Mouse (Mus musculus): Measurements from ENCODE around the gene Thsd7b.
"Not testable (repeated sequence)": the region's sequence is repeated elsewhere in the genome, so short reads cannot be mapped to it uniquely, and the experiment has no call there.

The Thsd7b gene

DNA sequence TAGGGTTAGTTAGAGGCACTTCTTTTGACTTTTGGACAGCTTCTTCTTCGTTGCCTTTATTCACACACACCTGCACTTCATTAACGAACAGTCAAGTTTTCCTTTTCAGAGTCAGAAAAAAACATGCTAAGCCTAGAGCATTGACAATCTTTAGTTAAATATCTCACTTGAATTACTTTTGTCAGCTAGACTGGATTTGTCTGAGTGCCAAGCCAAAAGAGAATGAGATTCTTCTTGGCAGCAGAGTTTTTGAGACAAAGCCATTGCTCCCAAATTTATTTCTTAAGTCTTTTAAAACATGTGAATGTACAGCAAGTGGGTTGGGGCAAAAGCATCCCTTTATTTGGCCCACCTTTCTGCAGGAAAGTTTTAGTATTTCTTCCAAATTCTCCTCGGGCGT lies 362.0 kb downstream of the Thsd7b start:
- no peak for DNase-seq (ENCODE audit: low spot score)

DNA sequence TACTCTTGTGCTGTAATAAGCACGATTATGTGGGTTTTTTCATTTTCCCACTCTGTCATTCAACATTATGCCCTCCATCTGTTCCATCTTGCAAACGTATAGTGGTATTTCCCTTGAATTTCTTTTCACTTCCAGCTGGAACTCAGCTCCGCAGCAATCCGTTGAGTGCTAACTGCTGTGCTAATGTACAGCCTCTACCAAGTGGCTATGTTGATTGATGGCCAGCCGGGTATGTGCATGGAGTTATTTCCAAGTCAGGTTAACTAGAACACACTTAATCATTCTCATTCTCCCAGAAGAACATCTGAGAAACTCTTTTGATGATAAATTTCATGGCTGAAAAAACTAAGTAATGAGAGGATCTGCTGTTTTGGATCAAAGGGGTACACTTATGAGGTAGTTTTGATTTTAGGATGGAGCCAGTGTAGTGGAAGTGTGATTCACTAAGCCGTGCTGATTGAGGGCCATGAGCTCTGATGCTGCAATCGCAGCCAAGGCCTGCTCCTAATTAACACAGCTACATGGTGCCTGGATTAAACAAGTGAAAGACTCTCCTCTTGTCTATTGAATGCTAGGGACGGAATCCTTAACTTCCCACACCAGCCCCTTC lies 371.3 kb downstream of the Thsd7b start:
- no peak for DNase-seq (ENCODE audit: low spot score)

DNA sequence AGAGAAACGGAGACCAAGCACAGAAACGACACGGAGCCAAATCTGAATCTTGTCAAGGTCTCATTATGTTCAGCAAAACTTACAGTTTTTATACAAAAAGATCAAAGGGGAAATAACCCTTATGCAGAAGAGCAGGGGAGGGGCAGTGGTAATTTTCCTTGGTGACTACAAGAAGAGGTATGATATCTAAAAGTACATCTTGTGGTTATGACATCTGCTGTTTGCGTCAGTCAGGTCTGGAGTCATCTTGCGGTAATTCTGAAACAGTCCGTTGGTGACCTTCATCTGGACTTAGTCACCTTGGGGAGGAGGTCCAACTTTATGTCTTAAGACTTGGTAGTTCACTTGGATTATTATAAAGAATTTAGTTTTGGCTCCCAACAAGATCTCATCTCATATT lies 378.3 kb downstream of the Thsd7b start:
- DNase-seq (ENCODE audit: low spot score), result not testable (repeated sequence)

DNA sequence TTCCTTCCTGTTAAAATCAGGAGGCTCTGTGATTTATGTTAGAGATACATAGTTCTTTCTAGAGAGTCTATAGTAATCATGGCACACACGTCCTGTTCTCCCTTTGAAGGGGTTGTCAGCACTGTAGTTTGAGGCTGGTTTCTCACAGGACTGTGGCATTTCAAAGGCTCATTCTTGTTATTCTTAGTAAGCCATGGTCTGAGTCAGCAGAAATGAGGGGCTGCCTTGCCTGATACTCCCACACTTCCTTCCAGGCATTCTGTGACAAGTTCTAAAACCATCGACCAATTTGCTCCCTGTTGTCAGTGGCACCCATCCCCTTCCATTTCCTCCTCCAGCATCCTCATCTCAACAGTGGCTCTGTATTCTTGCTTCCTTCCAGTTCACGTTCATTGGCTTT lies 384.9 kb downstream of the Thsd7b start:
- DNase-seq (ENCODE audit: low spot score), result no peak

DNA sequence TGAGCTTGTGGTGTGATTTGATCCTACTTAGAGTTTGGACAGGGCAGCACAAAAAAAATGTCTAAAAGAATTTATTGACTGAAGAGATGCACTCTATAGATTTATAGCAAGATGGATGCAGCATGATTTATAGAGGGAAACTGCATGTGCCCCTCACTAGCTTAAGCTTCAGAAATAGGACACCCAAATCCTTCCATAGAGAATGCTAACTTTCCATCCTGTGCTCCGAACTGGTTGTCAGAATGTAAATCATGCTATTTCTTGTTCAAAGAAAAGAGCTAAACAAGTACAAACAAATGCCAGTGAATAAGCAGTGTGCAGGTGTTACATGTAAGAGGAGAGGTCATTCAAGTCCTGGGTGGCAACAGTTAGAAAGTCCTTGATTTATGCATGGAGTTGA lies 402.8 kb downstream of the Thsd7b start:
- no peak for DNase-seq (ENCODE audit: low spot score)

DNA sequence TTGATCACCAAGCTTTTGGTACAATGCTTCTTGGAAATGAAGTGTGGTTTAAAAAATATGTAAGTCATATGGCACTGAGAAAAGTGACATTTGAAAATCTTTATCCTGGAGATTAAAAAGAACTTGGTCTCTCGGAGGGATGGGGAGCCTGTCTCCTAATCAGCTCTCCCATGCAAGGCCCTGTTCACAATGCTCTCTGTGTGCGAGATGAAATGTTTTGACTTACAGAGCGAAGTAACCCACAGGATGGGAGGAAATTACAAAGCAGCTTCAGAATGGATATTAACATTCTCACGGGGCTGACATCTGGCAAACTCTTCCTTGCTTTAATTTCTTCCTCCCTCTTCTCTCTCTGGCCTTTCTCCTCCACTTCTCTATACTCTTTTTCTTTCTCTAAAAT lies 405.7 kb downstream of the Thsd7b start:
- no peak for DNase-seq (ENCODE audit: low spot score)

DNA sequence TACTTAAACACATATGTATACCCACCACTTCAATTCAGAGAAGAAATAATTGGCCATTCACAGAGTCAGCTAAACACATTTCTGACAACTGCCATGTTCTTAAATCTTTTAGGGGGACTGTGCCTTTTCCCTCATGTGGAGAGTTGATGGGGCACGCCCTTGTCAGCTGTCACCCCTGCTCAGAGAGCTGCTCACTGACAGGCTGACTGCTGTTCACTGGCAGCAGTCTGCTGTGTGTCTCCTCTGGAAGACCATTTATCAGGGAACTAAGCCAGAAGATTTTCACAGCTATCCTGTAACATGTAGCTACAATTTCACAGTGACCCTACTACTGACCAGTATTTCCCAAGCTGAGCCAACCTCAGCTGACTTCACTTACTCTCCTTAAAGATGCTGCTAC lies 432.6 kb downstream of the Thsd7b start:
- DNase-seq (ENCODE audit: low spot score), result no peak

DNA sequence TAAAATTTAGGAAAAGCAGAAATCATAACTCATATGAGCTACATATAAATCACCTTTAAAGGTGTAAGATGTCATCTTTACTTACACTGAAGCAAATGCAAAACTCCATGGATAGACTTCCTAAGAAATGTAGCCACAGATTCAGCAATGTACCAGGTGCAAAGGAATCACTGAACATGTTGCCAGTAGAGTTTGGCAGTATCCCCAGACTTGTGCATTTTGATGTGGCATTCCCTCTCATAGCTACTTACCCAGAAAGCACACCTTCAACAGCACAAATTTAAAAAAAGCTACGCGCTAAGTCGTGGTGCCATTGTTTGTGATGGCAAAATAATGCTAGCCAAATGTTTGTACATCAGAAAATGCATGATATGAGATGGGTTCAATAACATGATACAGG lies 439.6 kb downstream of the Thsd7b start:
- DNase-seq (ENCODE audit: low spot score), result no peak

DNA sequence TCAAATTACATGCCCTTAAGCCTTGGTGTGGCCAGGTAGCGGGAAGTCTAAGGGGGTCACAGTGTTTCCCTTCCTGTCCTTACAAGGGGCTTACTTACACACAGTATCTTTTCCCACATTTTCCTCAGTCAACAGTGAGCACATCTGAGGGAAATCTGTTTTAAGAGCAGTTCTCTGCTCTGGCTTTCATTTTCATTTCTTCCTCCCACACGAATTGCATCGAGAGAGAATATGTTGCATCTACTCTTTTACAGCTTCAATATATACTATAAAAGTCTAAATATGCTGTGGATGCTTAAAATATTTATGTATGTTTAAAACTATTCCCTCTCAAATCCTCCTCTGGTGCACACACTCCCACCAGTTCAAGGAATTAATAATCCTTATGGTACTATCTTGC lies 440.5 kb downstream of the Thsd7b start:
- no peak for DNase-seq (ENCODE audit: low spot score)

DNA sequence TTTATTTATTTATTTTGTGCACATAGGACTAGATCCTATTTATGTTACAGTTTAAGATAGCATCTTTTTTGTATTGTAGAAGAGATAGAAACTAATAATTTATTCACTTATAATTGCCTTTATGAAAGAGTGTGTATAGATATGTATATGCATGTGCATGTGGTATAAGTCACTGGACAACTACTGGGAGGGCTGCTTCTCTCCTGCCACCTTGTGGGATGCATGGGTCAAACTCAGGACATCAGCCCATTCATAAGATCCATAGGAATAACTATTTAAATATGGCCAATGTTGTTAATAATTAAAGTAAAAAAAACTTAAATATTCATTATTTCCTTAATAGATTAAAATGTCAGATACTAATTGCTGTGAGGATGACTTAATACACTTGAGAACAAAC lies 446.5 kb downstream of the Thsd7b start:
- DNase-seq (ENCODE audit: low spot score), result no peak

DNA sequence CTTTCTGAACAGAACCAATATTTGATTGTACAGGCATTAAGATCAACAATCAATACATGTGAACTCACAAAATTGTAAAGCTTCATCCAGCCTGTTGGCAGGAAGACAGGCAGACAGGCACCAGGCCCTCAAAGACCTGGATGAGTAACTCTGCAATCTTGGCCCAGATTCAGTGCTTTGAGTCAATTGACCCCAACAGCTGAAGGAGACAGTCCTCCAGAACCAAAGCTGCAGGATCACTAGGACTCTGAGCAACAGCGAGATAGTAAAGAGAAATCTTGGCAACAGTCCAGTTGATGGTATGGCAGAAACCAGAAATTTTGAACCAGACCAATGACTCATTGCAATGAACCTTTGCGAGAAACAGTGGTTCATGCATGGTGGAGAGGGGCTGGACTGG lies 458.9 kb downstream of the Thsd7b start:
- no peak for DNase-seq (ENCODE audit: low spot score)

DNA sequence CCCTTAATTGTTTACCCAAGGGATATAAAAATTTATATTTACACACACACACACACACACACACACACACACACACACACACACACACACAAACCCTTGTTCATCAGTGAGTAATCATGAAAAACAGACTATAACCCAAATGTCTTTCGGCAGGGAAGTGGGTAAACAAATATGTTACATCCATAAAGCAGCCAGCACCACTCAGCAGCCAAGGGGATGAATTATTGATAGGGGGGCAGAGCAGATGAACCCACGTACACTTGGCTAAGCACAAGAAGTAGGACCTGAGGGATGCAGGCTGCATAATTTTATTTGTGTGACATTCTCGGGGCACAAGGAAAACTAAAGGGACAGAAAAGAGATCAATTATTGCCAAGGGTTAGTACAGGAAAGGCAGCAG lies 474.5 kb downstream of the Thsd7b start:
- DNase-seq (ENCODE audit: low spot score), result no peak

DNA sequence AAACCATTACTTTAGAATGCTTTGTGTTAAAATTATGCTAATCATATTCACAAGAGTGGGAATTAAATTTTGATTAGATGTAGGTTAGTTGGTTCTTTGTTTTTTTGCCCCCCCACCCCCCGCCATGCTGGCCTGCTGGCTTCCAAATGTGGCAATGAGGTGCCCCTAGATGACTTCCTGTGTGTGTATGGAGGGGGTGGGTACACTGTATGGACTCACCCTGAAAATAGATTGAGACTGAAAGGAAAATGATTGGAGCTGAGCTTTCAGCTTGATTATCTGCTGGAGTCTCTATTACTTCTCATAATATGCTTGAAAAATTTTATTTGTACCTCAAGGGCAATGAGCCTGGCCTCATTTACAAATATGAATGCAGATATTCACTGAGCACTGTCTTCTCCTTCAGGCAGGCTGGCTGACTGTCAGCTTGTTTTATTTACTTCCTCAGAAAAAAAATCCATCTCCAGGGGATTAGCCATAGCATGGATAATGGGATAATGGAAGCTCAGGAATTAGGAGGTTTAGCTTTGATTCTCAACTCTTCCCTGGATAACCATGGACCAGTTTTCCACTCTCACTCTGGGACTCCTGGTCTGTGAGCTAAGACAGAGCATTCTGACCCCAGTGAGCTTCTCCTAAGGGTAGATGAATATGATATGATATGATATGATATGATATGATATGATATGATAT lies 483.6 kb downstream of the Thsd7b start:
- no peak for DNase-seq (ENCODE audit: low spot score)

DNA sequence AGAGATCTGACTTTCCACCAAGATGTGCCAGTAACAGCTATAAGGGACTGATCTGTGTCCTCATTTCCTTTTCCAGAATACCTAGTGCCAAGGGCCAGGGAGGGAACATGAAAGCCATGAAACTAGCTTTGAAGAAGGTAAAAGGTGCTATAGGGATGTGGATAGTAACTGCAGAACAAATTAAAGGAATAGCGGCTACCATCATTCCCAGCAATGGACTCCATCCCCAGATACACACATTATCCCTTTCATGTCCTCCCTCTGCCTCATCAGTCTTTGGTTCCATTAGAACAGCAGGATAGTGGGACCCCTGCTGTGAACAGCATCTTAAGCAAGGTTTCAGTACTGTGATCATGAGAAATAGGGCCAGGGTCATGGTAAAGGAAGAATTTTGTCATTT lies 485.9 kb downstream of the Thsd7b start:
- DNase-seq (ENCODE audit: low spot score), result no peak

DNA sequence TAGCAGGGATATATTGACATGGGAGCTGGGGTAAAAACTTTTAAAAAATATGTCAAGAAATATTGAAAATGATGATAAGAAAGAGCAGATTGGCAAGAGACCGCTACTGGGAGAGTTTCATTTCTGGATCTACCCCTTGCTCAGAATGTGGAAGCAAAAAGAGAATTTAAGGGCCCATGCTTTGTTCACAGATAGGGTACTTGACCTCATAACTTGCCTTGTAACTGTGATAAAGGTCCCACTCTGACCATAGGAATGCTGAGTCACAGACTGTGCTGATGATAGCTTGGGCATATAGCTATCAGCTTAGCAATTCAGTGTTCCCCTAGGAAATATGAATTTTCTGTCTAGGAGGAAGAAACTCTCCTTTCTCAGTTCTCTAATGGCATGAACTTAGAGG lies 488.1 kb downstream of the Thsd7b start:
- DNase-seq (ENCODE audit: low spot score), result no peak

DNA sequence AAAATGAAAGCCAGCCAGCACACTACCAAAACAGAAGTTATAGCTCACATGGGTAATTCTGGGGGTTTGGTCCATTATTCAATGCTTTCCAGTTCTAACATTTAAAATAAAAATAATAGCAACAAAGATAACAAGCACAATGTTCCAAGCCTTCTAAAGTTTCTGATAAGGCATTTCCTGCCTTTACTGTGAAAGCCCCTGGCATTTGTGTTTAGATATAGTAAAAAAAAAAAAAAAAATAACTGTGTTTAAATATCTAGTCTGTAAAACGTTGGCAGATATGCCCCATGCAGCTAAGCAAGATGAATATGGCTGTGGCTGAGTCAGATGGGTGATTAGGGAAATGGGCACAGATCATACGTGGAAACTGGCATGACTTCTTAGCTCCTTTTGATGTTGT lies 491.6 kb downstream of the Thsd7b start:
- DNase-seq (ENCODE audit: low spot score), result no peak

DNA sequence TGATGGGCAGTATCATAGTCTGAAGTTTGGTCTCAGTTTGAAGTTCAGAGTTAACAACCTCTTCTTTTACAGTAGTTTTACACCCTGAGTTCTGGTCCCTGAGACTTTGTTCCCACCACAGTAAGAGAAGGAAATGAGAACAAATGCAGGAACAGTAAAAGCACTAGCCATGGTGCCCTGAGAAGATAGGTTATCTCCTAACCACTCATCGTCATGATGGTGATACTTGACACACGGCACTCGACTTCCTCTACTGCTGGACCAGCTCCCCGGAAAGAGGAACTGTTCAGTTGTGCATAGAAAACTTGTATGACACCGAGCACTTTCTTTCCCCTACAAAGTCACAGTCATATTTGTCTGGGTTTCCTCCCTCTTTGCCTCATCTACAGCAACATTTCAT lies 504.0 kb downstream of the Thsd7b start:
- DNase-seq (ENCODE audit: low spot score), result no peak

DNA sequence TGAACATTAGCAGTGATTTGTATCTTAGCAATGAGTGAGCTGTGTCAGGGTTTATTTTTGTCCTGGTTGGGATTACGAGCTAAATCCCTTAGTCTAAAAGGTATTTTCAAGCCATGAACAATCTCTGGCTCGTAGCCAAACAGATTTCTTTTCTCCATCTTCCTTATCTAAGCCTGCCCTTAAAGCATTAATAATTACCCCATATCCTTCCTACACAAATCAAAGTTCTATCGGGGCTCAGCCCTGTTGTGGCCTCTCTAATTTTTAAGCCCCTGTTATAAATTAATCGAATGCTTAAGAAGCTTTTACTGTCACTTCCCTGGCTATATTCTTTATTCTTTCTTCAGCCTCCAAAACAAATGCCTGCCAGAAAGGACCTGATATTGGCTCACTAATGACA lies 506.4 kb downstream of the Thsd7b start:
- DNase-seq (ENCODE audit: low spot score), result no peak

DNA sequence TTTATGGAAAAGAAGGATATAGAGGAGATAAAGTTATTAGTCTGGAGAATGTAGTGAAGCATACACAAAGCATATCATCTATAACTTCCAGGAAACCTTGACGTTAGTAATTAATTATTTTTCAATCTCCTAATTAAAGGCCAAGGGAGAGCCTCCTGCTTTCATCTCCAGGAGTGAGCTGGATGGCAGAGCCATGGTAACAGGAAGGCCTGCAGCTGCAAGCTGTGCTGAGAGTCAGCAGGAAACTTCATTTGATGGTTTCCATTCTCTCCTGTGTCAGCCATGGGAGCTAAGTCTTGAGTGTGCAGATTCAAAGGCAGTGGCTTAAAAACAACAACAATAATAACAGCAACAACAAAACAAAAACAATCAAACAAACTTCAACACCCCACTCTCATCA lies 507.5 kb downstream of the Thsd7b start:
- DNase-seq (ENCODE audit: low spot score), result no peak

DNA sequence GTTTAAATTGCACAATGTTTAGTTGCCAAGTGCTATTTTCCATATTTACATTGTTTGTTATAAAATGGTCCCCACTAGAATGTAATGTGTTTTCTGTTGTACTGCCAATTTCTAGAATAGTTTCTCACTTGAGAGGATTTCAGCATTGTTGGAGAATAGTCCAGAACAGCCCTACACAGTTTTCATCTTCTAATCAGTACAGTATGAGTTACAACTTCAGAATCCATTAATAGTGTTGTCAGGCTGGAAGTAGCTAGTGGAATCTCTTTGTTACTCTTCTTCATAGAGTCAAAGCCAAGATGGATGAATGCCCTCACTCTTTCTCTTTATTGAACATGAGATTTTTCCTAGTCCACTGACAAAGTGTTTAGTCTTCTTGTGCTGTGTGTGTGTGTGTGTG lies 525.4 kb downstream of the Thsd7b start:
- no peak for DNase-seq (ENCODE audit: low spot score)

DNA sequence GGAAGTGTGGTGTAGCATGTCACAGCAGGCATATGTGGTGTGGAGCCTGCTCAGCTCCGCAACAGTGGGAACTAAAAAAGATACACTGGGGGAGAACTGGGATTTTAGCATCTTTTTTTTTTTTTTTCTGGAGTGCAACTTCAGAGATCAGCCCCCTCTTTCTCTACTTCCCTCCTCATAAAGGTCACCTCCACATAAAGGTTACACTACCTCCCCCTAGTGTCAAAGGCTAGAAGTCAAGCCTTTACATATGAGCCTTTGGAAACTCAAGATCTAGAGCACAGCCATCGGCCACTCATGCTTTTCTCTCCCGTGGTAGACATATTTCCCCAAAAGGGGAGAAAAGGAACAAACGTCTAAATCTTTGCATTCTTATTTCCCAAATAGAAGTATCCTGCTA lies 553.8 kb downstream of the Thsd7b start:
- DNase-seq (ENCODE audit: low spot score), result no peak

DNA sequence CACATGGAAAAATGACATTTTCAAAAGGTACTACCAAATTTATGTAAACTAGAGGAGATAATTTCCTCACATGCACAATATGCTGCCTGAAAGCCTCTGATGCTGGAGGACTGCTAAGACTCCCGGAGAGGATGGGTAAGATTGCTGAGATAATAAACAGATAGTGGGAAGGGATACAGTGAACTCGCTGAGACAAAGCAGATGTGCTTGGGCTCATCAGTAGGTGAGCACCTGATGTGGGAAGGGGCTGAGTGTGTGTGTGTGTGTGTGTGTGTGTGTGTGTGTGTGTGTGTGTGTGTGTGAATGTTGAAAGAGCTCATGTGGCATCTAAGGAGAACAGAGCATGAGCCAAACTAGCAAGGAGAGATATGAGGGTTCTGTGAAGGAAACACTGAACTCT lies 564.2 kb downstream of the Thsd7b start:
- no peak for DNase-seq (ENCODE audit: low spot score)

DNA sequence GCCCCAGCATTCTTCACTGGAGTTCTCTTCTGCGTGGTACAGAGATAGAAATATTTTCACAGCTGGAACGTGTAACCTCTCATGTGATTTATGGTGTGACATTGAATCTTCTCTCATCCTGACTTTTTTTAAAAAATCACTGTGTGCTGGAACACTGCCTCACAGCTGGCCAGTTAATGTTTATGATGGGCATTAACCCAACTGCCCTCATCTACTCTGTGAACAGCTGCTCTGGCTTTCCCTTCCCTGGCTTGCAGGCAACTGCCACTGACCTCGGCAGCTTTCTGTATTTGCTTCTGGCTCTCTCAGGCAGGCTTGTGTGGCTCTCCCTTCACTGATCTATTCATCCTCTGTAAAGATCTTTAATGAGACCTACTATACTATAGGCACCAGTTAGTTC lies 564.7 kb downstream of the Thsd7b start:
- no peak for DNase-seq (ENCODE audit: low spot score)

DNA sequence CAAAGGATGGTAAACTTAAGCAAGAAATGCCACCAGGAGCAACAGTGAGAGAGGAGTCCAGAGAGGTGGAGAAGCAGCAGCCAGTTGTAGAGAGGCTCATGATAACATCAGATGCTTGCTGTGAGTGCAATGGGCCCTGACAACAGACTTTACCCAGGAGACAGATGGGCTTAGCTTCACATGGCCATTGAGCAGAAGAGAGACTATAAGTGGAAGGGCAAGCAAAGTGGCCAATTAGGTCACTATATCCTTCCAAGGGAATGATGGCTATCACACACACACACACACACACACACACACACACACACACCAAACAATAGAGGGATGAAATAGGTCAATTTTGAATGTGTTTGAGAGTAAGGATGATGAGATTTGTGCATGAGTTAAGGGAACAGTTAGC lies 565.4 kb downstream of the Thsd7b start:
- DNase-seq (ENCODE audit: low spot score), result no peak

Measured in urinary bladder, postnatal 10 days (tissue).